Mouse (Mus musculus): ENCODE measurements at regions not wholly inside any gene's neighbourhood (a gene's known extent, or its start where the extent isn't known, plus 50 kb on each side); places are given as distances from the start of the nearest gene placed in this dataset.

DNA sequence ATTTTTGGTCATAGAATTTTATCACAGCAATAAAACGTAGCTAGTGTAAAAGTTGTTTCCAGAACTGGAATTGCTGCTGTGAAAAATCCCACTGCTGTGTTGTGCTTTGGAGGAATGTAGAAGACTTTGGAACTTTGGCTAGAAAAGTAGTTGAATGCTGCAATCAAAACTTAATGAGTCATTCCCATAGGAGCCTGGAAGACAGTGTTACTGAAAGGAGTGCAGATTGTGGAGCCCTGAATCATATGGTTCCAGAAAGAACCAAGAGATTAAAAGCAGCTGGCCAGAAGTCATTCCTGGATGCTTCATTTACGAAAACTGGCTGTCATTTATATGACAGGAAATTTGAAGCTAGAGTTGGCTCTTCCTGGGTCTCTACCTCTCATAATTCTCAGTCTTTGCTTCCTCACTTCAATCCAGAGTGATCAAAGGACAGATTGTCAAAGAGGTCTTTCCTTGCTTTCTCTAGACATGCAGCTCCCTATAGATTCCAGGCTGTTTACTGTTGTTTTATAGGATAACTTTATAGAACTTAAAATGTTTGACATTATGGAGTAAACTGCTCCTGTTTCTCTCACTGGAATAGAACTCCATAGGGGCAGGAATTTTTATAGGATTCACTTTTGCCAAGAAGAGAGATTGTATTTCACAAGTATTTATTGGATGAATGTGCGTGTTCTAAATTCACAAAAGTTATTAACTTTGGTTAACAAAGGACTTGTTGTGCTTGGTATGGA is 504.2 kb downstream of the Cypt12 start:
- no peak for TF ChIP-seq IRF4 (IDR thresholded peaks at IDR 0.05; ENCODE audit: low read depth, low read length)
- no peak for TF ChIP-seq POLR2A (IDR thresholded peaks at IDR 0.05; ENCODE audit: low read depth, low read length)

All from CH12.LX (cell line).